Mouse (Mus musculus): ENCODE measurements at regions not wholly inside any gene's neighbourhood (a gene's known extent, or its start where the extent isn't known, plus 50 kb on each side); places are given as distances from the start of the nearest gene placed in this dataset.

DNA sequence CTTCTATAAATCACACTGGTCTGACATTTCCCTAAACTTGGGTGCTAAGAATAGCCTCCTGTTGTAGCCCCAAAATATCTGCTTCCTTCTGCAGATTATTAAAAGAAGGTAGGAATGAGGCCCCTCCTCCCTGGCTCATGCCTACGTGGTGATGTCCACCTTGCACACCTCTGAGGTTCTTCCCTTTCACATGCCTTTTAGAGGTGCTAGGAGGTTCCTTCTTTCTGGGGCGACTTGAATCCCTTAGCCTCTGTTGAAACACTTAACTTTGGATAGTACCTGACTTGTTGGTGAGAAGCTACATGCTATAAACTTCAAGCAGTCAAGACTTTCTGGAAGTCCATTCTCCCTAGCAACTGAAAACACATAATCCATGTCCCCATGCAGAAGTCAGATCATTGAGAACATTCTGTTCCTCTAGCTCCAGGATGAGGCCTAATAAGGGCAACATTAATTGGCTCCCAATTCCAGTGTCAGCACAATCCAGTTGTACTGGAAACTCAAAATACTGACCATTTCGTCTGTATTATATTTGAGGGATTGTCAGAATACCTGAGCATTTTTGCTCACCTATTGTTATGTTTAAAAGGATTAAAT is 313.5 kb downstream of the Epha4 start:
- Histone ChIP-seq H3K9me3 (ENCODE audit: low read length) (no peaks in the 10 kb centered on the region), H3K27me3 (ENCODE audit: insufficient read depth, low read length) (no peaks in the 10 kb centered on the region), H3K9ac (replicated peaks) (no peak overlapping the region), H3K36me3 (replicated peaks; ENCODE audit: insufficient read depth, low read length) (no peaks in the 10 kb centered on the region), H3K4me3 (ENCODE audit: low read depth, low read length) (no peak overlapping the region), H3K27ac (ENCODE audit: low read depth) (no peak overlapping the region), H3K4me1 (ENCODE audit: insufficient read depth) (peaks cover 3% of the 10 kb centered on the region; the same call in 1 of the 2 replicates), H3K4me2 (ENCODE audit: low read depth, low read length) (no peak overlapping the region)
- ATAC-seq: no peak
- DNase-seq: no peak
- 46% methylated on average over 3 of the region's 3 CpGs for WGBS (ENCODE audit: insufficient replicate concordance)
- TF ChIP-seq CTCF (IDR thresholded peaks at IDR 0.05; ENCODE audit: low read depth): no peak
- no peak for TF ChIP-seq EP300 (IDR thresholded peaks at IDR 0.05; ENCODE audit: low read depth)

DNA sequence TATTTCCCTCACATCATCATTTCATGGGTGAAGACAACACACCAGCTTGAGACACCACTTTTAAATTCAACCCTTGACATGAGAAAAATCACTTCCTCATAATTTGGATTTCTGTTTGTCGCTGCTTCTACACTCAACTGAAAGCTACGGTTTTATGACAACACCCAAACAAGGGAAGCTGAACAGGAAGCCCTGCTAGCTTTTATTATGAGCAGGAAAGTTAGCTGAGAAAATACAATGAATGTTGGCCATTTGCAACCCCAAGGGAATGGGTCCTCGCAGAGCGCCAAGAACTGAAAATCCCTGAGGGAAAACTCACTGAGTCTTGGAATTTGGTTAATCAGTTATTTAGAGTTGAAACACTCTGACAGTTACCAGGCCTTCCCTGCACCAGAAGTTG is 311.9 kb downstream of the Epha4 start:
- no peak overlapping the region for H3K4me3 ChIP-seq (ENCODE audit: low read depth, low read length)
- no peak for DNase-seq
- no peak for TF ChIP-seq EP300 (IDR thresholded peaks at IDR 0.05; ENCODE audit: low read depth)
- TF ChIP-seq CTCF (IDR thresholded peaks at IDR 0.05; ENCODE audit: low read depth): no peak
- H3K9ac ChIP-seq (replicated peaks): no peak overlapping the region
- ATAC-seq: no peak
- H3K4me2 ChIP-seq (ENCODE audit: low read depth, low read length): no peak overlapping the region
- WGBS (ENCODE audit: insufficient replicate concordance): 50% methylated on average over 4 of the region's 4 CpGs
- H3K4me1 ChIP-seq (ENCODE audit: insufficient read depth): peaks cover 3% of the 10 kb centered on the region; the same call in 1 of the 2 replicates
- H3K9me3 ChIP-seq (ENCODE audit: low read length): no peaks in the 10 kb centered on the region
- no peaks in the 10 kb centered on the region for H3K27me3 ChIP-seq (ENCODE audit: insufficient read depth, low read length)
- no peak overlapping the region for H3K27ac ChIP-seq (ENCODE audit: low read depth)
- no peaks in the 10 kb centered on the region for H3K36me3 ChIP-seq (replicated peaks; ENCODE audit: insufficient read depth, low read length)

DNA sequence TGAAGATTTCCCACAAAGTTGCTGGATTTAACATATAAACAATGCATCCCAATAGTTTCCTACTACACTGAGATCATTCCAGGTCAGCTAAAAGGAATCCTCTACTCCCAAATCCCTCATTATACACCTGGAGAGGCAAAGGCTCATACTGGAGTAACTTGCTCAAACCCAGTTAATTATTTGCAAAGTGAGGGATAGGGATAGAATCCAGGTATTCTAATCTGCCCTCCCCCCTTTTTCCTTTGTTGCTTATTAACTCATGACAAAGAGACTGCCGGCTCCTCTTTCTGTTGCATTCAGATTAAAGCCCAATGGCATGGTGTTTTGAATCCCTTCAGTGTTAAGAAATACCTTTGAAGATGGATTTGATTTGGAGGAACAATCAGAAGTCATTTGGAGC is 308.4 kb downstream of the Epha4 start:
- DNase-seq (no peak), ATAC-seq (peak; percentile 59; the same call in 1 of the 2 replicates)
- no peak overlapping the region for H3K9ac ChIP-seq (replicated peaks)
- no peaks in the 10 kb centered on the region for H3K27me3 ChIP-seq (ENCODE audit: insufficient read depth, low read length)
- no peak overlapping the region for H3K4me2 ChIP-seq (ENCODE audit: low read depth, low read length)
- H3K4me1 ChIP-seq (ENCODE audit: insufficient read depth): peaks cover 3% of the 10 kb centered on the region; the same call in 1 of the 2 replicates
- H3K36me3 ChIP-seq (replicated peaks; ENCODE audit: insufficient read depth, low read length): no peaks in the 10 kb centered on the region
- TF ChIP-seq EP300 (IDR thresholded peaks at IDR 0.05; ENCODE audit: low read depth) (no peak), CTCF (IDR thresholded peaks at IDR 0.05; ENCODE audit: low read depth) (no peak)
- H3K9me3 ChIP-seq (ENCODE audit: low read length): no peaks in the 10 kb centered on the region
- no peak overlapping the region for H3K27ac ChIP-seq (ENCODE audit: low read depth)
- WGBS (ENCODE audit: insufficient replicate concordance): 64% methylated on average over 1 of the region's 1 CpGs
- no peak overlapping the region for H3K4me3 ChIP-seq (ENCODE audit: low read depth, low read length)

DNA sequence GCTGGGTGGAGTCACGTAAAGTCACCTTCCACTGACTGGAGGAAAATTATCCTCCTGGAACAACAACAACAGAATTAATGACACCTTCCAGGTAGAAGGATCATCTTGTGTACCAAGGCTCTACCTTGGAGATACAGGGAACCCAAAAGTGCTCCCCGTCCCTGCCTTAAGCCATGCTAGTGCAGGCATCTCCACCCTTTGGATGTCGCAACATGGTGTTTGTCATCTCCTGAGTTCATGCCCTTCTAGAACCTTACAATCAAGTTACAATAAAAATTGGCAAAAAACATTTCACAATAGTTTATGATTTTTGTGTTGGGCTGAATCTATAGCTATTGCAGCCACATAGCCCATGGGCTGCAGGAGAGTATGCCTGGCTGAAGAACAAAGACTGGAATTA is 305.5 kb downstream of the Epha4 start:
- DNase-seq (no peak), ATAC-seq (no peak)
- Histone ChIP-seq H3K9me3 (ENCODE audit: low read length) (no peaks in the 10 kb centered on the region), H3K36me3 (replicated peaks; ENCODE audit: insufficient read depth, low read length) (no peaks in the 10 kb centered on the region), H3K9ac (replicated peaks) (no peak overlapping the region), H3K27ac (ENCODE audit: low read depth) (no peak overlapping the region), H3K4me2 (ENCODE audit: low read depth, low read length) (no peak overlapping the region), H3K4me1 (ENCODE audit: insufficient read depth) (peaks cover 10% of the 10 kb centered on the region), H3K27me3 (ENCODE audit: insufficient read depth, low read length) (no peaks in the 10 kb centered on the region), H3K4me3 (ENCODE audit: low read depth, low read length) (no peak overlapping the region)
- WGBS (ENCODE audit: insufficient replicate concordance): 68% methylated on average over 3 of the region's 3 CpGs
- no peak for TF ChIP-seq EP300 (IDR thresholded peaks at IDR 0.05; ENCODE audit: low read depth)

DNA sequence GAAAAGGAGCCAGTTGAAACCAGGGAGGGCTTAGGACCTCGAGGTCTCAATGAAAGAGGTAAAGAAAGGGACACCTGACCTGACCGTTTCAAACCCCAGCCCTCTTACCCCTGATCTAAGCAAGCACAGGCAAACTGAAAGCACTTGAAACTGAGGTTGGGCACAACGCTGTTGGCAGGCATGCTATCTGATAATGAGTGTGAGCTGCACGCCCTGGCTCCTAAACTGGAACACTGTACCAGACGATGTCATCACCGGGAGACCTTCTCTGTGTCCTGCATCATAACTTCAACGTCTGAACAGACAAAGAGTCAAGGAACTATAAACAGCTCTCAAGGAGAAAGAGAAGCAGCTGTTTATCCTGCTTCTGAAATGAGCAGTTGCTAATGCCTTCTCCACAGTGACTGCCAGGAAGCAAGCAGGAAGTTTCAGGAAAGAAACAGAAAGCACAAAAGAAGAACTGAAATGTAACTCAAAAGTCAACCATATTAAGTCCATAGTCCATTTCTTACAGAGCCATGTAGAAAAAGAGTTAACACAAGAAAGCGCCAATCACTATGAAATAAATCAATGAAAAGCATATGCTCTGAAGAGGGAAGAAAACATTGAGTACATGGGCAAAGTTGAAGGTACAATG is 301.3 kb downstream of the Epha4 start:
- peak overlapping the region; percentile 10; the same call in 1 of the 2 replicates for H3K4me3 ChIP-seq (ENCODE audit: low read depth, low read length)

DNA sequence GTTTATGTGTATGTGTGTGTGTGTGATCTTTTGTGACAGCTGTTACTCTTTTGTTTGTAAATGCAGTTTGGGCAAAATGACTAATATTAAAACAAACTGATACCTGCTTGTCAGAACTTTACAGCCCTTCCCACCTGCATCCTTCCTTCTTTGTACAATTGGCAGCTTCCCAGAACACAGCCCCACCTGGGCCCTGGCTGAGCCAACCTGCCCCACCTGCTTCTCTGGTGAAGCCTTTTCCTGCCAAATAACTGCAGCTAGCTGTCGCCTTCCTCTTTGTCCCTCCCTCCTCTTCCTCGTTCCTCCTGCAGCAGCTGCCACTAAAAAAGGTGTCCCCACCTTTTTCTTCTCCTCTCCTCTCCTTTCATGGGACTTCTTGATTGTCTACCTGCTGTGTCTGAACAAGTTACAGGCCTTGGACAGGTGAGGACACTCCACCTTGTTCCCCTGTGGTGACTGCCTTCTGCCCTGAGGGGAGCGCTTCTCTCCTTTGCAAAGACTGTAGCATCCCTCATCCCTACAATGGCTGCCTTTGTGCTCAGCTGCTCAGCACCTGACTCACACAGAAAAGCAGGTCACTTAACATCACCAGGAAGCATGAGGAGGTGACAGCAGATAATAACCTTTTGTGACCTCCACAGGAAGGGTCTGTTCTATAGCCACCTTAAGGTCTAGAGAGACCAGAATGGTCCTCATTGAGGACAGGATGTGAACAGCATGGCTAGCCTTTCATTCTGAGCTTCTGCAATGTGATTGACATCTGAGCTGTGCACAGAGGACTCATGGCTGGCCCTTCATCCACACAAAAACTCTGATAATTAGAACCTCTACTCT is 295.2 kb downstream of the Epha4 start:
- no peaks in the 10 kb centered on the region for H3K27me3 ChIP-seq (ENCODE audit: insufficient read depth, low read length)
- H3K4me1 ChIP-seq (ENCODE audit: insufficient read depth): no peaks in the 10 kb centered on the region
- no peaks in the 10 kb centered on the region for H3K9me3 ChIP-seq (ENCODE audit: low read length)
- no peaks in the 10 kb centered on the region for H3K36me3 ChIP-seq (replicated peaks; ENCODE audit: insufficient read depth, low read length)
- no peak overlapping the region for H3K4me2 ChIP-seq (ENCODE audit: low read depth, low read length)
- DNase-seq (no peak), ATAC-seq (no peak)
- 62% methylated on average over 3 of the region's 3 CpGs for WGBS (ENCODE audit: insufficient replicate concordance)
- no peak overlapping the region for H3K9ac ChIP-seq (replicated peaks)
- no peak overlapping the region for H3K4me3 ChIP-seq (ENCODE audit: low read depth, low read length)
- no peak for TF ChIP-seq EP300 (IDR thresholded peaks at IDR 0.05; ENCODE audit: low read depth)
- TF ChIP-seq CTCF (IDR thresholded peaks at IDR 0.05; ENCODE audit: low read depth): no peak
- no peak overlapping the region for H3K27ac ChIP-seq (ENCODE audit: low read depth)

More for the DNA sequence above, 301.3 kb downstream of the Epha4 start:
- peak; percentile 17 for DNase-seq
- H3K36me3 ChIP-seq (replicated peaks; ENCODE audit: insufficient read depth, low read length): no peaks in the 10 kb centered on the region
- WGBS (ENCODE audit: insufficient replicate concordance): 21% methylated on average over 8 of the region's 8 CpGs
- H3K4me2 ChIP-seq (ENCODE audit: low read depth, low read length): peak overlapping the region; percentile 62
- H3K27ac ChIP-seq (ENCODE audit: low read depth): no peak overlapping the region
- TF ChIP-seq EP300 (IDR thresholded peaks at IDR 0.05; ENCODE audit: low read depth) (no peak), CTCF (IDR thresholded peaks at IDR 0.05; ENCODE audit: low read depth) (no peak)
- H3K4me1 ChIP-seq (ENCODE audit: insufficient read depth): peaks cover 7% of the 10 kb centered on the region
- H3K27me3 ChIP-seq (ENCODE audit: insufficient read depth, low read length): no peaks in the 10 kb centered on the region
- H3K9ac ChIP-seq (replicated peaks): no peak overlapping the region; the same call in 1 of the 2 replicates
- no peaks in the 10 kb centered on the region for H3K9me3 ChIP-seq (ENCODE audit: low read length)
- ATAC-seq: peak; percentile 45; the same call in 1 of the 2 replicates

Data from liver, postnatal 0 days (tissue).